Mouse (Mus musculus): ENCODE data around the gene Cdyl. TPM values are rescaled to one million over a fixed set of nuclear protein-coding genes. Genes with fewer than 3 reads are reported as not detected.

The Cdyl gene
- total and polyA plus RNA-seq, 2 experiments = 1.3 to 3.5 TPM

GRCm38 (mm10) chr13:35742696-35743095 lies 83.1 kb downstream of the Cdyl start:
- Histone ChIP-seq H3K27ac (replicated peaks; ENCODE audit: insufficient read depth, low read depth, low read length) (no peak overlapping the region), H3K4me3 (ENCODE audit: insufficient read depth, low read depth, low read length) (no peak overlapping the region; the same call in 1 of the 2 replicates), H3K9ac (ENCODE audit: low read depth, low read length) (no peak overlapping the region), H3K4me1 (ENCODE audit: control insufficient read depth, insufficient read depth, low read length) (peaks cover 11% of the 10 kb centered on the region), H3K27me3 (ENCODE audit: control insufficient read depth, insufficient read depth, low read length) (no peaks in the 10 kb centered on the region), H3K36me3 (ENCODE audit: control insufficient read depth, insufficient read depth, low read length) (no peaks in the 10 kb centered on the region), H3K79me2 (ENCODE audit: control insufficient read depth, insufficient read depth, low read length) (peaks cover 23% of the 10 kb centered on the region)
- TF ChIP-seq CTCF (IDR thresholded peaks at IDR 0.05; ENCODE audit: low read depth, low read length) (no peak), POLR2A (IDR thresholded peaks at IDR 0.05; ENCODE audit: extremely low read depth, insufficient read depth, low read length) (no peak)
- DNase-seq (ENCODE audit: extremely low read depth, low read depth, low spot score) = no peak
- 55% methylated on average over 4 of the region's 4 CpGs for WGBS

- no peak overlapping the region for H3K9ac ChIP-seq (ENCODE audit: low read depth, low read length)
- peaks cover 11% of the 10 kb centered on the region for H3K4me1 ChIP-seq (ENCODE audit: control insufficient read depth, insufficient read depth, low read length)
- DNase-seq (ENCODE audit: extremely low read depth, low read depth, low spot score) = no peak
- H3K79me2 ChIP-seq (ENCODE audit: control insufficient read depth, insufficient read depth, low read length) = peaks cover 23% of the 10 kb centered on the region
- no peak overlapping the region for H3K4me3 ChIP-seq (ENCODE audit: insufficient read depth, low read depth, low read length)
- WGBS = 76% methylated on average over 1 of the region's 1 CpGs
- H3K27ac ChIP-seq (replicated peaks; ENCODE audit: insufficient read depth, low read depth, low read length) = no peak overlapping the region
- TF ChIP-seq POLR2A (IDR thresholded peaks at IDR 0.05; ENCODE audit: extremely low read depth, insufficient read depth, low read length) = no peak
- TF ChIP-seq CTCF (IDR thresholded peaks at IDR 0.05; ENCODE audit: low read depth, low read length) = no peak
- no peaks in the 10 kb centered on the region for H3K27me3 ChIP-seq (ENCODE audit: control insufficient read depth, insufficient read depth, low read length)
- no peaks in the 10 kb centered on the region for H3K36me3 ChIP-seq (ENCODE audit: control insufficient read depth, insufficient read depth, low read length)
Observed at GRCm38 (mm10) chr13:35743196-35743595, 83.6 kb downstream of the Cdyl start.

GRCm38 (mm10) chr13:35749194-35749593 lies 89.6 kb downstream of the Cdyl start:
- H3K27me3 ChIP-seq (ENCODE audit: control insufficient read depth, insufficient read depth, low read length) = no peaks in the 10 kb centered on the region
- H3K79me2 ChIP-seq (ENCODE audit: control insufficient read depth, insufficient read depth, low read length) = peaks cover 52% of the 10 kb centered on the region
- no peaks in the 10 kb centered on the region; the same call in 1 of the 2 replicates for H3K4me1 ChIP-seq (ENCODE audit: control insufficient read depth, insufficient read depth, low read length)
- H3K36me3 ChIP-seq (ENCODE audit: control insufficient read depth, insufficient read depth, low read length) = no peaks in the 10 kb centered on the region
- 88% methylated on average over 4 of the region's 4 CpGs for WGBS
- no peak overlapping the region for H3K9ac ChIP-seq (ENCODE audit: low read depth, low read length)
- no peak for DNase-seq (ENCODE audit: extremely low read depth, low read depth, low spot score)
- H3K27ac ChIP-seq (replicated peaks; ENCODE audit: insufficient read depth, low read depth, low read length) = no peak overlapping the region
- no peak overlapping the region for H3K4me3 ChIP-seq (ENCODE audit: insufficient read depth, low read depth, low read length)
- no peak for TF ChIP-seq CTCF (IDR thresholded peaks at IDR 0.05; ENCODE audit: low read depth, low read length)
- no peak for TF ChIP-seq POLR2A (IDR thresholded peaks at IDR 0.05; ENCODE audit: extremely low read depth, insufficient read depth, low read length)

- Histone ChIP-seq H3K27me3 (ENCODE audit: control insufficient read depth, insufficient read depth, low read length) (no peaks in the 10 kb centered on the region), H3K79me2 (ENCODE audit: control insufficient read depth, insufficient read depth, low read length) (peaks cover 54% of the 10 kb centered on the region), H3K36me3 (ENCODE audit: control insufficient read depth, insufficient read depth, low read length) (no peaks in the 10 kb centered on the region), H3K4me3 (ENCODE audit: insufficient read depth, low read depth, low read length) (no peak overlapping the region), H3K9ac (ENCODE audit: low read depth, low read length) (no peak overlapping the region), H3K4me1 (ENCODE audit: control insufficient read depth, insufficient read depth, low read length) (no peaks in the 10 kb centered on the region; the same call in 1 of the 2 replicates), H3K27ac (replicated peaks; ENCODE audit: insufficient read depth, low read depth, low read length) (no peak overlapping the region)
- DNase-seq (ENCODE audit: extremely low read depth, low read depth, low spot score) = no peak
- 87% methylated on average over 5 of the region's 5 CpGs for WGBS
- TF ChIP-seq POLR2A (IDR thresholded peaks at IDR 0.05; ENCODE audit: extremely low read depth, insufficient read depth, low read length) = no peak
- no peak for TF ChIP-seq CTCF (IDR thresholded peaks at IDR 0.05; ENCODE audit: low read depth, low read length)
Observed at GRCm38 (mm10) chr13:35749680-35750079, 90.0 kb downstream of the Cdyl start.

- WGBS = 94% methylated on average over 7 of the region's 7 CpGs
- DNase-seq (ENCODE audit: extremely low read depth, low read depth, low spot score) = no peak
- H3K36me3 ChIP-seq (ENCODE audit: control insufficient read depth, insufficient read depth, low read length) = no peaks in the 10 kb centered on the region
- no peak overlapping the region for H3K4me3 ChIP-seq (ENCODE audit: insufficient read depth, low read depth, low read length)
- no peaks in the 10 kb centered on the region; the same call in 1 of the 2 replicates for H3K4me1 ChIP-seq (ENCODE audit: control insufficient read depth, insufficient read depth, low read length)
- H3K9ac ChIP-seq (ENCODE audit: low read depth, low read length) = no peak overlapping the region
- H3K27me3 ChIP-seq (ENCODE audit: control insufficient read depth, insufficient read depth, low read length) = no peaks in the 10 kb centered on the region
- TF ChIP-seq POLR2A (IDR thresholded peaks at IDR 0.05; ENCODE audit: extremely low read depth, insufficient read depth, low read length) (no peak), CTCF (IDR thresholded peaks at IDR 0.05; ENCODE audit: low read depth, low read length) (no peak)
- peaks cover 57% of the 10 kb centered on the region for H3K79me2 ChIP-seq (ENCODE audit: control insufficient read depth, insufficient read depth, low read length)
- no peak overlapping the region for H3K27ac ChIP-seq (replicated peaks; ENCODE audit: insufficient read depth, low read depth, low read length)
Observed at GRCm38 (mm10) chr13:35752046-35752445, 92.4 kb downstream of the Cdyl start.

- no peak overlapping the region for H3K27ac ChIP-seq (replicated peaks; ENCODE audit: insufficient read depth, low read depth, low read length)
- peaks cover 53% of the 10 kb centered on the region for H3K79me2 ChIP-seq (ENCODE audit: control insufficient read depth, insufficient read depth, low read length)
- DNase-seq (ENCODE audit: extremely low read depth, low read depth, low spot score) = no peak
- H3K9ac ChIP-seq (ENCODE audit: low read depth, low read length) = no peak overlapping the region
- WGBS = 96% methylated on average over 6 of the region's 6 CpGs
- no peak overlapping the region for H3K4me3 ChIP-seq (ENCODE audit: insufficient read depth, low read depth, low read length)
- H3K4me1 ChIP-seq (ENCODE audit: control insufficient read depth, insufficient read depth, low read length) = no peaks in the 10 kb centered on the region
- H3K36me3 ChIP-seq (ENCODE audit: control insufficient read depth, insufficient read depth, low read length) = no peaks in the 10 kb centered on the region
- TF ChIP-seq POLR2A (IDR thresholded peaks at IDR 0.05; ENCODE audit: extremely low read depth, insufficient read depth, low read length) (no peak), CTCF (IDR thresholded peaks at IDR 0.05; ENCODE audit: low read depth, low read length) (no peak)
- H3K27me3 ChIP-seq (ENCODE audit: control insufficient read depth, insufficient read depth, low read length) = no peaks in the 10 kb centered on the region
Observed at GRCm38 (mm10) chr13:35755002-35755401, 95.4 kb downstream of the Cdyl start.
